In the genomic region with DNA sequence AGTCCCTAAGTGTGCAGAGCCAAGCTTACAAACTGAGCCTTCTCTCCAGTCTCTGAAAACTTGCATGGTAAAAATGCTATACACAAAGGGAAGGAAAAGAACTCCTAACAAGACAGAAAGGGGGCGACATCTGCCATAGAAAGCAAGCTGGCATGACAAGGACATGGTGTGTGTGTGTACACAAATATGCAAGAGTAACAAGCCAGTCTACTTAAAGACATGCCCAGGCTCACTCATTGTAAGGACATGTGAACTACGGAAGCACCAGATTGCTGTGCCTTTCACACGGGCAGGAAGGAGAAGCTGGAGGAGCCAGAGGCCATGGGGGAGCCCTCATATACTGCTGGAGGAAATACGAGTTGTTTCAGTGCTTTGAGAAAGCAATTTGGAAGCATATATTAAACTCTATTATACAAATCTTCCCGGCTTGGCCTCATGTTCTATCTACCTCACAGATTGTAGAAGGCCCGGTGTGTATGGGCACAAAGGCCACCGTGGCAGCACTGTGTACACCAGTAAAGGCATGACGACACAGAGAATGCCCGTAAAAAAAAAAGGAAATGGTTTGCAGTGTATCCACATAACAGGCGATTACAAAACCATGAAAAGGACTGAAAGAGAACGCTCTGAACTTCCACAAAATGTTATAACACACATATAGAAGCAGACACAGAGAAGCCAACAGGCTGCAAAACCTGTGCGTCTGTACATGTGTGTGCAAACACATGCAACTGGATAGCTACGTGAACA, we compare ENCODE assay signal across 9 mouse cellular contexts. TPM values are rescaled to one million over a fixed set of nuclear protein-coding genes. Genes with fewer than 3 reads are reported as not detected.
DNase-seq lines count a peak whose midpoint lies in the region; ATAC-seq and TF ChIP-seq lines count a peak whose summit lies in the region.
"Had no signal": no experiment of that assay in that cellular context is flagged by ENCODE, and none has a peak within 500 bp of the region (broad histone marks: within the 10 kb centered on the region; RNA-seq: fewer than 3 reads in every experiment).

No protein-coding gene starts in this region.

- peak overlapping the region; percentile 70 for H3K27ac ChIP-seq in heart, adult 2 months
- 0 out of 2 replicates have a peak overlapping the region, but pooled peaks have one; percentile 6 for H3K27ac ChIP-seq in neural tube, embryonic 13.5 days (replicated peaks)
- H3K27ac ChIP-seq in limb, embryonic 15.5 days: peak overlapping the region; percentile 51; the same call in 1 of the 2 replicates

- H3K79me2 ChIP-seq in heart, adult 2 months (replicated peaks; ENCODE audit: control insufficient read depth, insufficient read depth, low read length): peaks cover 6% of the 10 kb centered on the region

- H3K36me3 ChIP-seq in heart, adult 2 months (ENCODE audit: control insufficient read depth, insufficient read depth, low read length): peaks cover 60% of the 10 kb centered on the region
- H3K36me3 ChIP-seq in neural tube, embryonic 13.5 days: no peaks in the 10 kb centered on the region
- no peaks in the 10 kb centered on the region for H3K36me3 ChIP-seq in limb, embryonic 15.5 days

- H3K9me3 ChIP-seq in neural tube, embryonic 13.5 days: no peaks in the 10 kb centered on the region
- no peaks in the 10 kb centered on the region for H3K9me3 ChIP-seq in limb, embryonic 15.5 days

- peak overlapping the region; percentile 20; the same call in 1 of the 2 replicates for H3K9ac ChIP-seq in heart, adult 2 months (ENCODE audit: low read depth, low read length)
- no peak overlapping the region for H3K9ac ChIP-seq in neural tube, embryonic 13.5 days
- no peak overlapping the region for H3K9ac ChIP-seq in limb, embryonic 15.5 days

- peaks cover 64% of the 10 kb centered on the region for H3K4me1 ChIP-seq in heart, adult 2 months (ENCODE audit: control insufficient read depth, insufficient read depth, low read length)
- H3K4me1 ChIP-seq in neural tube, embryonic 13.5 days (replicated peaks): no peaks in the 10 kb centered on the region
- H3K4me1 ChIP-seq in limb, embryonic 15.5 days: 0 out of 2 replicates have a peak, but pooled peaks cover 10% of the 10 kb centered on the region

- 27% methylated on average over 13 of the region's 13 CpGs for WGBS in heart, adult 2 months
- WGBS in neural tube, embryonic 13.5 days: 65% methylated on average over 13 of the region's 13 CpGs
- 41% methylated on average over 13 of the region's 13 CpGs for WGBS in limb, embryonic 15.5 days

- H3K27me3 ChIP-seq in heart, adult 2 months (ENCODE audit: control insufficient read depth, insufficient read depth, low read length): no peaks in the 10 kb centered on the region
- no peaks in the 10 kb centered on the region for H3K27me3 ChIP-seq in neural tube, embryonic 13.5 days
- H3K27me3 ChIP-seq in limb, embryonic 15.5 days: no peaks in the 10 kb centered on the region

- peak; percentile 42; the same call in 1 of the 2 replicates for TF ChIP-seq EP300 in heart, adult 2 months (IDR thresholded peaks at IDR 0.05; ENCODE audit: insufficient read depth, low read depth, low read length)

- DNase-seq in heart, adult 2 months: no peak
- DNase-seq in heart, postnatal 14 days: no peak
- DNase-seq in neural tube, embryonic 10.5 days (ENCODE audit: extremely low spot score, low spot score): no peak
- no peak for DNase-seq in urinary bladder, adult 18-20 months (ENCODE audit: low spot score in 2 of 2)
- DNase-seq in B cell, adult 2 months: no peak
- DNase-seq: adrenal gland, adult 2 months had no signal

- no peak for TF ChIP-seq POLR2A in heart, adult 2 months (IDR thresholded peaks at IDR 0.05; ENCODE audit: insufficient read depth, low read depth, low read length)

- H3K4me2 ChIP-seq in neural tube, embryonic 13.5 days: no peak overlapping the region
- no peak overlapping the region for H3K4me2 ChIP-seq in limb, embryonic 15.5 days

- ATAC-seq in neural tube, embryonic 13.5 days (ENCODE audit: low read depth): no peak
- ATAC-seq in limb, embryonic 15.5 days (ENCODE audit: insufficient number of reproducible peaks, low FRiP score, low TSS enrichment, low read depth): no peak
- peak; percentile 52 for ATAC-seq in neutrophil, adult 5-6 weeks (ENCODE audit: extremely low read depth, insufficient number of reproducible peaks, low FRiP score, poor library complexity, severe bottlenecking)

- intact Hi-C loops in heart, adult 2 months (cut with DNase I): loop anchor here (1.0 kb wide), 1 partner anchor 55 kb away; no protein-coding TSS in a partner anchor
- intact Hi-C loops in heart, postnatal 14 days (cut with DNase I): no loop called here

- TF ChIP-seq CTCF in heart, adult 2 months (IDR thresholded peaks at IDR 0.05): peak; percentile 63

- H3K4me3 ChIP-seq in heart, adult 2 months: no peak overlapping the region
- H3K4me3 ChIP-seq in neural tube, embryonic 13.5 days: no peak overlapping the region
- H3K4me3 ChIP-seq in limb, embryonic 15.5 days: no peak overlapping the region

RNA-seq across cellular contexts. Expression of a gene that starts 28.3 kb away (rescaled TPM):
- 10 to 100 TPM; 68.7 to 81.5 TPM for total RNA-seq in heart, adult 2 months (2021)
- 57.2 and 86.2 TPM in 2 replicates for polyA plus RNA-seq in heart, adult 2 months (2012; rRNA removed)
- total RNA-seq in heart, postnatal 14 days (2021): 100 to 1,000 TPM; 103 to 109 TPM
- 12.4 and 13.5 TPM in 2 replicates for polyA plus RNA-seq in neural tube, embryonic 13.5 days (2015; fragmentation: Nextera tagmentation; extraction: Ambion mirVana)
- polyA plus RNA-seq in limb, embryonic 15.5 days (2015; fragmentation: Nextera tagmentation; extraction: Ambion mirVana): 17.5 and 23.5 TPM in 2 replicates
- 371 and 393 TPM in 2 replicates for total RNA-seq in neutrophil, adult 5-6 weeks (2017)

RNA-seq across cellular contexts. Expression of a gene that starts 46.9 kb away (rescaled TPM):
- 10 to 100 TPM; 15.1 to 19.7 TPM for total RNA-seq in heart, adult 2 months (2021)
- 18.3 and 25.6 TPM in 2 replicates for polyA plus RNA-seq in heart, adult 2 months (2012; rRNA removed)
- 10 to 100 TPM; 33.3 to 34.1 TPM for total RNA-seq in heart, postnatal 14 days (2021)
- 157 and 159 TPM in 2 replicates for polyA plus RNA-seq in neural tube, embryonic 13.5 days (2015; fragmentation: Nextera tagmentation; extraction: Ambion mirVana)
- 165 and 169 TPM in 2 replicates for polyA plus RNA-seq in limb, embryonic 15.5 days (2015; fragmentation: Nextera tagmentation; extraction: Ambion mirVana)
- not detected in 2 replicates for total RNA-seq in neutrophil, adult 5-6 weeks (2017)

Comparison
In these comparisons a context has a peak if more than half of its experiments do, and no peak if none do; other contexts are left out.
1. H3K27ac ChIP-seq: peak in every context shown above with its lines; median percentile 70 in heart, adult 2 months; 51 in limb, embryonic 15.5 days; 6 in neural tube, embryonic 13.5 days.
2. RNA of a gene that starts 46.9 kb away (total RNA-seq): 33.3 to 34.1 TPM in heart, postnatal 14 days and 15.1 to 19.7 TPM in heart, adult 2 months; not detected in neutrophil, adult 5-6 weeks; every median in the first group is over 10 times any median in the second.